Mouse (Mus musculus) heart, postnatal 0 days (tissue): ENCODE measurements around the gene Micu1. TPM values are rescaled to one million over a fixed set of nuclear protein-coding genes. Genes with fewer than 3 reads are reported as not detected.

Source experiments
- ATAC-seq: fragments of 200-750 bp; cut with Nextera tagmentation; 2 replicates; pipeline ENCODE4 v1.8.0; 2017; ENCODE audit warnings: low read depth, moderate number of reproducible peaks, moderate library complexity; ENCODE audit not compliant: insufficient read depth
- DNase-seq: peaks from one replicate; pipeline ENCODE4 v3.0.0-alpha.2; 2016; ENCODE audit warnings: low spot score
- H3K27ac ChIP-seq: fragments of 300-500 bp; sonication (generic); 2 replicates; pipeline ENCODE4 v1.5.1; 2014; ENCODE audit warnings: low read depth, mild to moderate bottlenecking
- H3K27me3 ChIP-seq: fragments of 300-500 bp; sonication (generic); 2 replicates; pipeline ENCODE4 v1.6.1; 2014; ENCODE audit warnings: low read length, mixed read lengths; ENCODE audit not compliant: control insufficient read depth, insufficient read depth
- H3K36me3 ChIP-seq: fragments of 300-500 bp; sonication (generic); replicated peaks from 2 replicates; pipeline ENCODE4 v1.6.1; 2014; ENCODE audit warnings: low read length, mixed read lengths; ENCODE audit not compliant: control insufficient read depth, insufficient read depth
- H3K4me1 ChIP-seq: fragments of 300-500 bp; sonication (generic); 2 replicates; pipeline ENCODE4 v1.6.1; 2014; ENCODE audit warnings: antibody characterized with exemption; ENCODE audit not compliant: control insufficient read depth, insufficient read depth
- H3K4me2 ChIP-seq: fragments of 300-500 bp; sonication (generic); 2 replicates; pipeline ENCODE4 v1.6.1; 2014; ENCODE audit warnings: low read depth, mild to moderate bottlenecking, low read length, moderate library complexity
- H3K4me3 ChIP-seq: fragments of 300-500 bp; sonication (generic); 2 replicates; pipeline ENCODE4 v1.5.1; 2014; ENCODE audit warnings: low read depth, low read length
- H3K9ac ChIP-seq: fragments of 300-500 bp; sonication (generic); replicated peaks from 2 replicates; pipeline ENCODE4 v1.6.1; 2014; ENCODE audit warnings: low read depth, low read length, mixed read lengths
- H3K9me3 ChIP-seq: fragments of 300-500 bp; sonication (generic); replicated peaks from 2 replicates; pipeline ENCODE4 v1.6.1; 2016; ENCODE audit warnings: low read length; ENCODE audit not compliant: control insufficient read depth
- CTCF ChIP-seq: IDR thresholded peaks from 2 replicates; pipeline ENCODE4 v1.5.1; 2016; ENCODE audit warnings: antibody characterized with exemption, control low read depth, low read depth
- EP300 ChIP-seq: IDR thresholded peaks from 2 replicates; pipeline ENCODE4 v1.6.1; 2016; ENCODE audit warnings: antibody characterized with exemption, low read depth
- WGBS: fragments of 180-500 bp; shearing (Covaris S2); extraction: QIAGEN DNeasy Blood & Tissue Kit; methylation state at CpG from one replicate; pipeline ENCODE4 v1.1.7; 2014; 5-methylcytosine and 5-hydroxymethylcytosine counted together
- polyA plus RNA-seq: library from polyadenylated mRNA; unstranded; fragments of >200 nt; fragmentation: Nextera tagmentation; extraction: Ambion mirVana; gene quantifications from 2 replicates; pipeline ENCODE4 v1.2.1, GENCODE M21; 2015
- total RNA-seq: library from RNA; depleted of rRNA; stranded (reverse); fragments of >200 nt; gene quantifications from 2 replicates; pipeline ENCODE4 v1.2.3, GENCODE M21; 2014; ENCODE audit warnings: low replicate concordance

The Micu1 gene
- total and polyA plus RNA-seq, 2 experiments from 2014 or later, result 23.9 to 25.0 TPM

GRCm38 (mm10) chr10:59898935-59899334, 196.7 kb downstream of the Micu1 start:
- ATAC-seq, result no peak
- no peak overlapping the region for H3K4me3 ChIP-seq

GRCm38 (mm10) chr10:59899341-59900173, 197.3 kb downstream of the Micu1 start:
- Histone ChIP-seq H3K4me3 (0 out of 2 replicates have a peak overlapping the region, but pooled peaks have one; percentile 6), H3K4me1 (peaks cover 66% of the 10 kb centered on the region), H3K27me3 (no peaks in the 10 kb centered on the region), H3K36me3 (peaks cover 32% of the 10 kb centered on the region), H3K27ac (peak overlapping the region; percentile 92), H3K9ac (peak overlapping the region; percentile 44), H3K4me2 (peak overlapping the region; percentile 42), H3K9me3 (no peaks in the 10 kb centered on the region)
- ATAC-seq (peak; percentile 90), DNase-seq (peak; percentile 82)
- TF ChIP-seq EP300 (no peak), CTCF (no peak)
- 17% methylated on average over 21 of the region's 21 CpGs for WGBS

More at GRCm38 (mm10) chr10:59898935-59899334, 196.7 kb downstream of the Micu1 start:
- no peaks in the 10 kb centered on the region for H3K9me3 ChIP-seq
- H3K36me3 ChIP-seq, result peaks cover 38% of the 10 kb centered on the region
- peaks cover 66% of the 10 kb centered on the region for H3K4me1 ChIP-seq
- TF ChIP-seq CTCF (no peak), EP300 (no peak)
- H3K27me3 ChIP-seq, result no peaks in the 10 kb centered on the region
- no peak for DNase-seq
- H3K4me2 ChIP-seq, result peak overlapping the region; percentile 42
- peak overlapping the region; percentile 92 for H3K27ac ChIP-seq
- peak overlapping the region; percentile 44 for H3K9ac ChIP-seq
- 39% methylated on average over 2 of the region's 2 CpGs for WGBS

GRCm38 (mm10) chr10:59900174-59900435, 197.8 kb downstream of the Micu1 start:
- Histone ChIP-seq H3K4me3 (no peak overlapping the region), H3K4me2 (peak overlapping the region; percentile 42; the same call in 1 of the 2 replicates), H3K27me3 (no peaks in the 10 kb centered on the region), H3K27ac (peak overlapping the region; percentile 92), H3K36me3 (peaks cover 29% of the 10 kb centered on the region), H3K9me3 (no peaks in the 10 kb centered on the region), H3K4me1 (peaks cover 64% of the 10 kb centered on the region), H3K9ac (0 out of 2 replicates have a peak overlapping the region, but pooled peaks have one; percentile 44)
- 33% methylated on average over 4 of the region's 4 CpGs for WGBS
- no peak for DNase-seq
- no peak; the same call in 1 of the 2 replicates for ATAC-seq
- TF ChIP-seq CTCF, result no peak
- TF ChIP-seq EP300, result no peak

- 22% methylated on average over 4 of the region's 4 CpGs for WGBS
- DNase-seq (peak; percentile 69), ATAC-seq (peak; percentile 37)
- TF ChIP-seq CTCF (peak; percentile 30; the same call in 1 of the 2 replicates), EP300 (no peak)
- Histone ChIP-seq H3K4me2 (no peak overlapping the region), H3K4me3 (no peak overlapping the region), H3K4me1 (peaks cover 62% of the 10 kb centered on the region), H3K27me3 (no peaks in the 10 kb centered on the region), H3K36me3 (peaks cover 22% of the 10 kb centered on the region), H3K27ac (peak overlapping the region; percentile 92), H3K9me3 (no peaks in the 10 kb centered on the region), H3K9ac (no peak overlapping the region)
Observed at GRCm38 (mm10) chr10:59900939-59901338, 198.7 kb downstream of the Micu1 start.

- ATAC-seq (no peak), DNase-seq (no peak)
- Histone ChIP-seq H3K27ac (peak overlapping the region; percentile 92), H3K36me3 (peaks cover 17% of the 10 kb centered on the region), H3K4me1 (peaks cover 62% of the 10 kb centered on the region), H3K27me3 (no peaks in the 10 kb centered on the region), H3K4me3 (no peak overlapping the region), H3K4me2 (no peak overlapping the region), H3K9me3 (no peaks in the 10 kb centered on the region), H3K9ac (no peak overlapping the region)
- TF ChIP-seq CTCF (no peak), EP300 (no peak)
- WGBS, result 87% methylated on average over 1 of the region's 1 CpGs
Observed at GRCm38 (mm10) chr10:59901463-59901862, 199.2 kb downstream of the Micu1 start.
